Comparison of ENCODE assay signal across 17 mouse cellular contexts in the genomic region with DNA sequence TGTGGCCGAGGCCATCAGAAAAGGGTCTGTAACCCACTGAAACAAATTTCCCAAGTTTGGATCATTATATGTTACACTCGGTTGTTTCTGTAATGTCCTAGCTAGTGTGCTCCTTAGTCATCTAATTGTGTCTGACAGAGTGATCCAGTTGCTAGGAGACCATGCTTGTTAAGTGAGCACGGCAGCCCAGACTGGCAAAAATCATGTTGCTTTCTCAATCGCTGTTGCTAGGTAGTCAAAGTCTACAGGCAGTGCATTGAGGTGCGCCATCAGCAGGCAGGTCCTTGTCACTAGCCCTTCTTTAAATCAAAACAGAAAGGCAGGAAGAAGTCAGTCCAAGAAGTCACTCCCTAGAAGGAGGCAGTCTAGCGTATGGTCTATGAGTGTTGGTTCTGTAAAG. TPM values are rescaled to one million over a fixed set of nuclear protein-coding genes. Genes with fewer than 3 reads are reported as not detected.
DNase-seq lines count a peak whose midpoint lies in the region; ATAC-seq lines count a peak whose summit lies in the region.
"Had no signal": no experiment of that assay in that cellular context is flagged by ENCODE, and none has a peak within 500 bp of the region (broad histone marks: within the 10 kb centered on the region; RNA-seq: fewer than 3 reads in every experiment).

No protein-coding gene starts in this region.

- H3K4me3 ChIP-seq in hindbrain, embryonic 14.5 days (replicated peaks; ENCODE audit: low read length) = no peak overlapping the region
- H3K4me3 ChIP-seq in midbrain, embryonic 16.5 days (ENCODE audit: low read depth, low read length) = no peak overlapping the region
- H3K4me3 ChIP-seq: embryonic facial prominence, embryonic 13.5 days; forebrain, embryonic 15.5 days; limb, embryonic 15.5 days; lung, embryonic 15.5 days had no signal

- H3K27ac ChIP-seq in hindbrain, embryonic 14.5 days = no peak overlapping the region
- 0 out of 2 replicates have a peak overlapping the region, but pooled peaks have one; percentile 1 for H3K27ac ChIP-seq in midbrain, embryonic 16.5 days (ENCODE audit: low read length)
- H3K27ac ChIP-seq: embryonic facial prominence, embryonic 13.5 days; forebrain, embryonic 15.5 days; limb, embryonic 15.5 days; lung, embryonic 15.5 days had no signal

- WGBS in hindbrain, embryonic 14.5 days = 37% methylated on average over 6 of the region's 6 CpGs
- 33% methylated on average over 6 of the region's 6 CpGs for WGBS in midbrain, embryonic 16.5 days

- no peaks in the 10 kb centered on the region for H3K9me3 ChIP-seq in hindbrain, embryonic 14.5 days (ENCODE audit: control insufficient read depth, low read length)
- H3K9me3 ChIP-seq in midbrain, embryonic 16.5 days (replicated peaks; ENCODE audit: control insufficient read depth, low read length, poor library complexity, severe bottlenecking) = no peaks in the 10 kb centered on the region
- H3K9me3 ChIP-seq: embryonic facial prominence, embryonic 13.5 days; forebrain, embryonic 15.5 days; limb, embryonic 15.5 days; lung, embryonic 15.5 days had no signal

- no peak overlapping the region for H3K4me2 ChIP-seq in hindbrain, embryonic 14.5 days (replicated peaks)
- H3K4me2 ChIP-seq in midbrain, embryonic 16.5 days (ENCODE audit: low read length) = no peak overlapping the region
- H3K4me2 ChIP-seq: embryonic facial prominence, embryonic 13.5 days; forebrain, embryonic 15.5 days; limb, embryonic 15.5 days; lung, embryonic 15.5 days had no signal

- no peaks in the 10 kb centered on the region for H3K27me3 ChIP-seq in hindbrain, embryonic 14.5 days (ENCODE audit: control insufficient read depth, insufficient read depth, low read length)
- no peaks in the 10 kb centered on the region for H3K27me3 ChIP-seq in midbrain, embryonic 16.5 days (ENCODE audit: control insufficient read depth, insufficient read depth, low read depth, low read length)
- H3K27me3 ChIP-seq: embryonic facial prominence, embryonic 13.5 days; forebrain, embryonic 15.5 days; limb, embryonic 15.5 days; lung, embryonic 15.5 days had no signal

- 0 out of 2 replicates have a peak, but pooled peaks cover 10% of the 10 kb centered on the region for H3K4me1 ChIP-seq in hindbrain, embryonic 14.5 days (replicated peaks; ENCODE audit: control insufficient read depth, insufficient read depth, low read length)
- H3K4me1 ChIP-seq in midbrain, embryonic 16.5 days (ENCODE audit: control insufficient read depth, insufficient read depth, low read length) = 0 out of 2 replicates have a peak, but pooled peaks cover 2% of the 10 kb centered on the region
- H3K4me1 ChIP-seq: embryonic facial prominence, embryonic 13.5 days; forebrain, embryonic 15.5 days; limb, embryonic 15.5 days; lung, embryonic 15.5 days had no signal

- H3K36me3 ChIP-seq in hindbrain, embryonic 14.5 days (replicated peaks; ENCODE audit: control insufficient read depth, insufficient read depth) = peaks cover 91% of the 10 kb centered on the region
- peaks cover 8% of the 10 kb centered on the region for H3K36me3 ChIP-seq in midbrain, embryonic 16.5 days (ENCODE audit: control insufficient read depth, insufficient read depth, low read length)
- H3K36me3 ChIP-seq: embryonic facial prominence, embryonic 13.5 days; limb, embryonic 15.5 days; lung, embryonic 15.5 days had no signal

- intact Hi-C loops in left cerebral cortex, postnatal 14 days (cut with DNase I) = no loop called here
- intact Hi-C loops in left cerebral cortex, postnatal 4 days (cut with DNase I) = no loop called here

- ATAC-seq in hindbrain, embryonic 14.5 days (ENCODE audit: low FRiP score) = no peak
- peak; percentile 84 for ATAC-seq in midbrain, embryonic 16.5 days
- ATAC-seq: activated CD4-positive, CD25-positive, alpha-beta regulatory T cell, adult 4 months; forebrain, embryonic 15.5 days; intestine, postnatal 0 days had no signal

- H3K9ac ChIP-seq in hindbrain, embryonic 14.5 days = no peak overlapping the region
- H3K9ac ChIP-seq in midbrain, embryonic 16.5 days (ENCODE audit: low read depth, low read length) = no peak overlapping the region
- H3K9ac ChIP-seq: embryonic facial prominence, embryonic 13.5 days; forebrain, embryonic 15.5 days; limb, embryonic 15.5 days; lung, embryonic 15.5 days had no signal

- peak; percentile 24 for DNase-seq in embryo, embryonic 11 days
- DNase-seq in embryo, embryonic 10 days (ENCODE audit: low spot score) = no peak
- DNase-seq in left cerebral cortex, postnatal 14 days (ENCODE audit: low spot score in 2 of 2) = peak; percentile 45 to 83
- DNase-seq in left cerebral cortex, postnatal 4 days = no peak
- peak; percentile 52 for DNase-seq in hindbrain, embryonic 14.5 days (ENCODE audit: low spot score)
- no peak for DNase-seq in natural killer cell, adult 2 months (ENCODE audit: low spot score in 2 of 2)
- DNase-seq in ovary, adult 18-20 months (ENCODE audit: low spot score) = no peak
- DNase-seq: cerebellum, adult 9-10 months; heart, postnatal 10 days had no signal

RNA-seq across cellular contexts. Expression of gene Gad1, which starts 39.6 kb away (rescaled TPM):
- total RNA-seq in left cerebral cortex, postnatal 14 days (2021) = 100 to 1,000 TPM; 228 TPM
- 100 to 1,000 TPM; 108 to 166 TPM for total RNA-seq in left cerebral cortex, postnatal 4 days (2021)
- 89.8 and 119 TPM in 2 replicates for polyA plus RNA-seq in hindbrain, embryonic 14.5 days (2014; fragmentation: Nextera tagmentation; extraction: Ambion mirVana)
- 130 and 149 TPM in 2 replicates for polyA plus RNA-seq in midbrain, embryonic 16.5 days (2015; fragmentation: Nextera tagmentation; extraction: Ambion mirVana)
- total RNA-seq: megakaryocyte, adult 5-6 weeks had no signal

Comparison
In these comparisons a context has a peak if more than half of its experiments do, and no peak if none do; other contexts are left out.
1. DNase-seq: peak in embryo, embryonic 11 days (single experiment), left cerebral cortex, postnatal 14 days (2 of 2) and hindbrain, embryonic 14.5 days (single experiment); none in embryo, embryonic 10 days (single experiment), left cerebral cortex, postnatal 4 days (single experiment), natural killer cell, adult 2 months (0 of 2) and ovary, adult 18-20 months (single experiment).